Mouse (Mus musculus) frontal cortex, adult 2 months (tissue): ENCODE data around the gene Synpr. TPM values are rescaled to one million over a fixed set of nuclear protein-coding genes. Genes with fewer than 3 reads are reported as not detected.

Source experiments
- DNase-seq, 2 experiments: peaks; one replicate each; pipeline ENCODE4 v3.0.0; 2022; ENCODE audit warnings: low spot score in 1 of 2; ENCODE audit errors: extremely low spot score in 1 of 2
- polyA plus RNA-seq: library from polyadenylated mRNA; depleted of rRNA; stranded (reverse); fragments of >200 nt; gene quantifications from 2 replicates; pipeline ENCODE4 v1.2.3, GENCODE M21; 2012

Gene Synpr
- polyA plus RNA-seq, 1 experiment, result 334 TPM

DNA sequence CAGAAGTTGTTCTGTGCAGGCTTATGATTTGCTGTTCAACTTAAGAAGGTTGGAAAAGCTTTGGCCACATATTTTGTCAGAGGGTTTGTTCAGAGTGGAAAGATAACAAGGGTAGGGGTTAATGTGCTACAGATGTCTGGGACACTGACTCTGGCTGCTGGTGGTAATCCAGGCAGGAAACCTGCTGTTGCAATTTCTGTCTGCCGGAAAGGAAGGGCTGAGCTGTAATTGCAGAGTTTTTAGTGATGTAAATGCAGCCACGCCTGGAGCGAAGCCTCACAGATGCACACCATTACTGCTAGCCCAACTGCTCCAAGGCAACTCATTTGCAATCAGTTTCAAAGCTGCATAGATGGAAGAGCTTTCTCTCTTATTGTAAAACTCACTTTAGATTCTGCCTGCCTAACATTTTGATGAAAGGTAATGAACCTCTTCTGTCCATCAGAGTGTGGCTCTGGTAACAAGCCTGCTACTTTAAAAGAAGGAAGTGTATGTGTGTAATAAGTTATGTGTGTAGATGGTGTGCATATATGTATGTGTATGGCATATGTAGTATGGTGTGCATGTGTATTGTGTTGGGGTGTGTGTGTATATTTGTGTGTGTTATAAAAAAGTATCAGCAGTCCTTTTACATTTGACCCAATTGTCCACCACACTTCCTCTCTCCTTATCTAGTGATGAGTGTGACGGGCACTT, 64.7 kb downstream of the Synpr start:
- DNase-seq, result no peak

- DNase-seq, result peak in 1 of 2 experiments; percentile 71
Observed at GRCm38 (mm10) chr14:13354154-13354553, 69.6 kb downstream of the Synpr start.

- peak in 1 of 2 experiments; percentile 85 for DNase-seq
Observed at GRCm38 (mm10) chr14:13355569-13356362, 71.2 kb downstream of the Synpr start.

GRCm38 (mm10) chr14:13357101-13357667, 72.6 kb downstream of the Synpr start:
- no peak for DNase-seq

GRCm38 (mm10) chr14:13358037-13358436, 73.5 kb downstream of the Synpr start:
- DNase-seq, result no peak

GRCm38 (mm10) chr14:13361184-13361583, 76.6 kb downstream of the Synpr start:
- DNase-seq, result no peak

DNA sequence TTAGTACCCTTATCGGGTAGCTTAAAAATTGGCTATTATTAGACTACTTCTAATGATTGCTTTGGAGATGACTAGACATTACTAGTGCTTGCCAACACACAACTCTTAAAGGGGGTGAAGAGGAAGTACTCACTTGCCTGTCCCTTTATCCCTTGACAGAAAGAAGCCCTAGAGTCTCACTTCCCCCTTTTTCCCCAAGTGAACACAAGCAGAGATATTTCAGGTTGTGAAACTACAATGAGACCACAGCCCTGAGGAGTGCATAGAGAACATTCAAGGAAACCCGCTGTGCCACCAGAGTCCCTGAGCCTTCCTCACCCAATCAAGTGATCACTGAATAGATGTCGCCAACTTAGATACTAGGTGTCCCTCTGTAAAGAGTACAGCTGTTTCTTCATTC, 77.1 kb downstream of the Synpr start:
- DNase-seq, result no peak

- DNase-seq, result no peak
Observed at GRCm38 (mm10) chr14:13368309-13368708, 83.7 kb downstream of the Synpr start.

- DNase-seq, result no peak
Observed at GRCm38 (mm10) chr14:13389081-13389480, 104.5 kb downstream of the Synpr start.

DNA sequence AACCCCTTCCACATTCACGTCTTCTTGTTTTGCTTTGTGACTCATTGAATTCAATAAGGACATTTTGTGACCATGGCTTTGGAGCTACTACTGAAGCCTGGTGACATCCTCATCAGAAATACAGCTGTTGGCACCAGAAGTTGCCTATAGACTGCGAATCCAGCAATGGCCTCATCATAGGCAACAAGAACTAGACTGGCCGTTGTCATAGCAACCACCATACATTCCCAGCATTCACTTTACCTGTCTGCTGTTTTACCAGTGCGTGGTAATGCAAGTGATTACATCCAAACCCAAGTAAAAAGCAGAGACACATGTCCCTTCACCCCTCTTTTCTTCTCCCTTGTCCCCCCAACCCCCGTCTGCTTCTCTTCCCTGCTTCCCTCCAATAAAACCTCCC, 105.4 kb downstream of the Synpr start:
- DNase-seq, result no peak

DNA sequence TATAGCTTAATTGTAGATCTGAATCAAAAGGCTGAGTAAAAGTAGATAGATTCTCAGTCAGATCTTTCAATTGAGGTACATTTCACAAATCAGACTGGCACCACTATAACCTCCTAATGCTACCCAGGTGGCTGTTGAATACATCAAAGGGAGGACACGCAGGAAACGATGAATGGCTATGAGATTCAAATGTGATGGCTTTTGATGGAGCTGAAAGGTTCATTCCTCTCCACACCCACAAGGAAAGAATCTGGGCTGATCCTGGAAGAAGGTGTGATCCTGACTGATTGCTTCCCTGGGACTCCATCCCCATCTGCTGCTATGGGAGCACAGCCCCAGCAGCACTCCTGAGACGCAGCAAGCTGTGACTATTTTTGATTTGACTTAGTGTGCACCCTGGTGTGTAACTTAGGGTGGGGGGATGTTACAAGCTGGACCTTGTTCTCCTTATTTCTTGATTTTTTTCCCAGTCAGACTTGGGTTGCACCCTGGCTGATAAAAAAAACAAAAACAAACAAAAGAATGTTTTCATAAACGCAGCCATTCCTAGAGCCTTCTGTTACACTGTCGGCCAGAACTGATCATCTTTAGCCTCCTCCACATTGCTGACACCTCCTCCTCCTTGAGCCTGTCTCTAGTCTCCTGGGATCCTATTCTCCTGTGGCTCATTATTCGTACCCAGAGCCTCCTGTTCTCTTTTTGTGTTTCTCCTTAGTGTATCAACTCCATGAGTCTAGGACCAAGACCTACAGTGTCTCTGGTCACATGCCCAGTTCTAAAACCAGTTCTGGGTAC, 114.8 kb downstream of the Synpr start:
- DNase-seq, result peak in 1 of 2 experiments; percentile 19

GRCm38 (mm10) chr14:13411636-13412035, 127.1 kb downstream of the Synpr start:
- no peak for DNase-seq

GRCm38 (mm10) chr14:13440723-13441122, 156.1 kb downstream of the Synpr start:
- no peak for DNase-seq

- DNase-seq, result no peak
Observed at GRCm38 (mm10) chr14:13444908-13445307, 160.3 kb downstream of the Synpr start.

- peak in 1 of 2 experiments; percentile 45 for DNase-seq
Observed at GRCm38 (mm10) chr14:13453461-13454204, 169.1 kb downstream of the Synpr start.

DNA sequence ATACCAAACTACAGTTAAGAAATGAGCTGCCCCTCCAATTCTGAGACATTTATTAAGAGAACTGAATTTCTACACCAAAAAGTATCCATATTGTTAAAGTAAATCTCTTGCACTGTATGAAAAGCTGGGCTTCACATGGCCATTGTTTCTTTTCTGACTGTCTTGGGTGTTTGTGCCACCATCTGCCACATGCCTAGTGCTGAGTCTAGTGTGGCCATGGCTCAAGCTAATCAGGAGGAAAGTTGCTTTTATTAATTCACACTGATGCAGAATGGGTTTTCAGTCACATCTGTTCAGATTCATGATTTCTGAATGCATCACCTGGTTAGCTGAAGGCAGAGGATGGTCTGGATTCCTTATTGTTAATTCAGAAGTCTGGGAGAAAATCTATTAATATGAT, 170.4 kb downstream of the Synpr start:
- no peak for DNase-seq

GRCm38 (mm10) chr14:13459333-13459732, 174.8 kb downstream of the Synpr start:
- DNase-seq, result peak in 1 of 2 experiments; percentile 56

DNA sequence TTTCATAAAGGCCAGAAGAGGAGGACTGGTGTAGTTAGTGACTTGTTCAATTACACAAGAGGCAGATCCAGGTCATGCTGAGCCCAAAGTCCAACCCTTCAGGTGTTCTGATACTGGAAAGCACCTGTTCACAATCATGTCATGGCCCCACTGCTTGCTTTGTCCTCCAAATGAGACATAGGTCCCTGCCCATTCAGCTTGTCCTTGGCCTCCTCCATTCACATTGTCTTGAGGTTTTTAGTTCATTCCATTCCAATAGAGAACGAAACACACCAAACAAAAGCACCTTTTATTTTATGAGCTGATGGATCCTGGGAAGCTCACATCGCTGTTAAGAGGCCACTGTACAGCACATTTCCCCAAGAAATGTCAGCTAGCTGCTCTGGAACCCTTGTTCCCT, 184.6 kb downstream of the Synpr start:
- DNase-seq, result no peak

DNA sequence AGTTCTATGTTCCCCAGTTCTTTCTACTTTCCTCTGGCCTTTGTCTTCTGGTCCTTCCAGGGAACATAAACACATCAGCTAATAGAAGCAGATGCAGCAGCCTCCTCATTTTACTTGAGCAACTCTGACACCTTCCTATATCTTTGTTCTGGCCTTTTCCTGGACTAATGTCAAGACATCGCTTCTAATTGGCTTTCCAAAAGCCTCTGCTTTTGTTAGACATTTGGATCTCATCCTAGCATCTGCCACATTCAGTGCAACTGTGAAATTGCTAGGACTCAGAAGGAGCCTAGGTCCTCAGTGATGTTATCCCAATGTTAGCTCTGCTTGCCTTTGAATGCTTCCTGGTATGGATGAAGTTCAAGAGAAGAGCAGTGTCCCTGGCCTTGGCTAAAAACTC, 193.2 kb downstream of the Synpr start:
- DNase-seq, result no peak

DNA sequence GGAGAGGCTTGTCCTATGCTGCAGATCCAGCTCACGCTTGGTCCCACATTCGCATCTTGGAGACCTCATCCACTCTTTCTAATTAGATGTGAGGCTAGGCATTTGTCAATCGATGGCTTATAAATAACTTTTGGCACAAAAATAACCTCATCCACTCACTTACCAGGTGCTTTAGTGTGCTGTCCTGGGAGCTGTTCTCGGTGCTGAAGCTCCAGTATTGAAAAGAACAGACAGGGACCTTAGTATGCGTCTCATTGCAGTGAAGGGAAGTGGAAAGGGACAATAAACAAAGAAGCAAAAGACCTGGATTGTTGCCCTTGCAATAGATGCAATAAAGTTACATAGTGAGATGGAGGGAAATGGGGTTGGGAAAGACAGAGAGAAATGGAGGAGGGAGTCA, 220.8 kb downstream of the Synpr start:
- no peak for DNase-seq
